Mouse (Mus musculus) forebrain, postnatal 0 days (tissue): ENCODE measurements around the gene Taz. TPM values are rescaled to one million over a fixed set of nuclear protein-coding genes. Genes with fewer than 3 reads are reported as not detected.

Experiments used
- ATAC-seq: fragments of 200-750 bp; cut with Nextera tagmentation; 2 replicates; pipeline ENCODE4 v1.8.0; 2017; ENCODE audit warnings: mild to moderate bottlenecking, moderate library complexity
- DNase-seq: peaks from one replicate; pipeline ENCODE4 v3.0.0-alpha.2; 2015
- H3K27ac ChIP-seq: fragments of 300-500 bp; sonication (generic); 2 replicates; pipeline ENCODE4 v1.5.1; 2014; ENCODE audit warnings: low read depth, mild to moderate bottlenecking, antibody characterized with exemption, low read length, moderate library complexity, mixed read lengths
- H3K27me3 ChIP-seq: fragments of 300-500 bp; sonication (generic); 2 replicates; pipeline ENCODE4 v1.6.1; 2014; ENCODE audit warnings: mild to moderate bottlenecking, low read length, mixed read lengths; ENCODE audit not compliant: insufficient read depth
- H3K36me3 ChIP-seq: fragments of 300-500 bp; sonication (generic); 2 replicates; pipeline ENCODE4 v1.6.1; 2014; ENCODE audit warnings: mild to moderate bottlenecking, moderate library complexity; ENCODE audit not compliant: insufficient read depth
- H3K4me1 ChIP-seq: fragments of 300-500 bp; sonication (generic); 2 replicates; pipeline ENCODE4 v1.6.1; 2014; ENCODE audit warnings: antibody characterized with exemption; ENCODE audit not compliant: insufficient read depth
- H3K4me2 ChIP-seq: fragments of 300-500 bp; sonication (generic); 2 replicates; pipeline ENCODE4 v1.6.1; 2014; ENCODE audit warnings: low read depth, mild to moderate bottlenecking, moderate library complexity
- H3K4me3 ChIP-seq: fragments of 300-500 bp; sonication (generic); 2 replicates; pipeline ENCODE4 v1.5.1; 2014; ENCODE audit warnings: low read depth, low read length, mixed read lengths
- H3K9ac ChIP-seq: fragments of 300-500 bp; sonication (generic); 2 replicates; pipeline ENCODE4 v1.6.1; 2014; ENCODE audit warnings: mild to moderate bottlenecking
- H3K9me3 ChIP-seq: fragments of 300-500 bp; sonication (generic); 2 replicates; pipeline ENCODE4 v1.6.1; 2016; ENCODE audit warnings: low read length
- CTCF ChIP-seq: sonication (generic); IDR thresholded peaks from 2 replicates; pipeline ENCODE4 v1.5.1; 2016; ENCODE audit warnings: antibody characterized with exemption, control low read depth, low read depth
- WGBS: fragments of 180-500 bp; shearing (Covaris S2); extraction: QIAGEN DNeasy Blood & Tissue Kit; methylation state at CpG from one replicate; pipeline ENCODE4 v1.1.7; 2014; 5-methylcytosine and 5-hydroxymethylcytosine counted together
- polyA plus RNA-seq: library from polyadenylated mRNA; unstranded; fragments of >200 nt; fragmentation: Nextera tagmentation; extraction: Ambion mirVana; gene quantifications from 2 replicates; pipeline ENCODE4 v1.2.1, GENCODE M21; 2015
- total RNA-seq: library from RNA; depleted of rRNA; stranded (reverse); fragments of >200 nt; gene quantifications from 2 replicates; pipeline ENCODE4 v1.2.3, GENCODE M21; 2014

Gene Taz
- total and polyA plus RNA-seq, 2 experiments from 2014 or later = 58.1 to 80.6 TPM

- TF ChIP-seq CTCF = no peak
- H3K4me1 ChIP-seq = no peaks in the 10 kb centered on the region
- H3K27me3 ChIP-seq = no peaks in the 10 kb centered on the region
- peak overlapping the region; percentile 77 for H3K9ac ChIP-seq
- H3K9me3 ChIP-seq = no peaks in the 10 kb centered on the region
- peak overlapping the region; percentile 52 for H3K4me3 ChIP-seq
- ATAC-seq = peak; percentile 49
- DNase-seq = peak; percentile 82
- H3K4me2 ChIP-seq = peak overlapping the region; percentile 61
- peaks cover 14% of the 10 kb centered on the region for H3K36me3 ChIP-seq
- 30% methylated on average over 21 of the region's 21 CpGs for WGBS
- peak overlapping the region; percentile 92 for H3K27ac ChIP-seq
Measured at GRCm38 (mm10) chrX:74245687-74246086, 36.0 kb upstream of the Taz start.

DNA sequence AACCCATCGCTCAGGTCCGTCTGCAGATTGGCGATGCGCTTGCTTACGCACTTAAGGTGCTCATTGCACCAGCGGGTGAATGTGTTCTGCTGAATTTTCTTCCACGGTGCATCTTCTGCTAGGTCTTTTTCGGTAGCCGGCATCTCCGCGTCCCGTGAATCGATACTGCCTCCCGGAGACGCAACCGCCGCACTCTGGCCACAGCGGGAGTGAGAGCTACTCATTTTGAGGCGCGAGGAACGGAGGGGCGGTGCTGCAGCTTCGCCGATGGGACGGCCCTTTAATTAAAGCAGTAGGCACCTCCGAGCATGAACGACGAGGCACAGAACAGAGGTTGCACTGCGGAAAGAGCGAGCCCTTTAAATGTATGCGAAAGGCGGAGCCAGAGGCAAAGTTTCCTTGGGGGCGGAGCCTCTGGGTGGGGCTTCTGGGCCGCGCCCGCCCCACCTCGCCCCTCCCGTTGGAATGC is 35.5 kb upstream of the Taz start:
- H3K27ac ChIP-seq = peak overlapping the region; percentile 92
- H3K4me2 ChIP-seq = peak overlapping the region; percentile 61
- H3K9ac ChIP-seq = peak overlapping the region; percentile 77
- peak overlapping the region; percentile 52 for H3K4me3 ChIP-seq
- H3K36me3 ChIP-seq = peaks cover 8% of the 10 kb centered on the region
- ATAC-seq (peak; percentile 91), DNase-seq (peak; percentile 93)
- no peaks in the 10 kb centered on the region for H3K27me3 ChIP-seq
- WGBS = 23% methylated on average over 38 of the region's 38 CpGs
- no peak for TF ChIP-seq CTCF
- H3K4me1 ChIP-seq = no peaks in the 10 kb centered on the region
- no peaks in the 10 kb centered on the region for H3K9me3 ChIP-seq

DNA sequence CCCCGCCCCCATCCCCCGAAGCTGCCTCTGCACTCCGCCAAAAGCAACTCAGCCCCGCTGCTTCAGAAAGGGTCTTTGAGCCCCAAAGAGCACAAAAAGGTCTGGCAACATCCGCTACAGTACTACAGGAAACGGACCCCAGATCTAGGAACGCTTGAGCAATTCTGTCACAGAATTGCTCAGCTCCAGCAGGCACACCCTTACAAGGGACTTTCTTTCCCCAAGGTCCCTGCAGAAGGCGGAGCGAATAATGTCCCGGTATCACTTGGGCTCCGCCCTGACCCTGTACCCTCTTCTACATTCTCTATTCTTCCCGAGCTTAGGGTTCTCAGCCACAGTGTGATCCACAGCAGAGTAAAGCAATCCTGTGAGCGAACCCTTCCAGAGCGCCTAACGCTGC is 35.0 kb upstream of the Taz start:
- Histone ChIP-seq H3K9ac (peak overlapping the region; percentile 53), H3K4me1 (no peaks in the 10 kb centered on the region), H3K4me2 (peak overlapping the region; percentile 61), H3K4me3 (peak overlapping the region; percentile 52), H3K27ac (peak overlapping the region; percentile 92), H3K9me3 (no peaks in the 10 kb centered on the region), H3K27me3 (no peaks in the 10 kb centered on the region), H3K36me3 (peaks cover 6% of the 10 kb centered on the region)
- DNase-seq (no peak), ATAC-seq (no peak; the same call in 1 of the 2 replicates)
- TF ChIP-seq CTCF = no peak
- 28% methylated on average over 15 of the region's 15 CpGs for WGBS

DNA sequence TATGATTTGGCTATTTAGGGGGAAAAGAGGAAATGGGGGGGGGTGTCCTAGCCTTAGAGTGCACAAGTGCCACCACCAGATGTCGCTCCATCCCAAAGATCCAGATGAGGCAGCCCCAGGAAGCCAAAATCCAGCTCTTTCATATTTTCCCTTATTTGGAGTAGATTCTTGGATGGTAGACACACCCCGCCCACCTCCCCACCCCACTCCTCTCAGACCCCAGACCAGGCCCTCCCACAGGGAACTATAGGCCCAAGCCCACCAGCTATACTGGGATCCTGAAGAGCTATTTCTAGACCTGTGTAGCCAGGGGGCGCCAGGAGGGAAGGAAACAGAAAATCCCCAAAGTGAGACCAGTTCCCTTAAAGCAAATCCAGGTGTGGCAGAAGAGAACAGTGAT is 33.1 kb upstream of the Taz start:
- Histone ChIP-seq H3K4me2 (peak overlapping the region; percentile 54), H3K9ac (no peak overlapping the region), H3K4me3 (no peak overlapping the region), H3K4me1 (no peaks in the 10 kb centered on the region), H3K36me3 (no peaks in the 10 kb centered on the region), H3K9me3 (no peaks in the 10 kb centered on the region), H3K27me3 (no peaks in the 10 kb centered on the region), H3K27ac (peak overlapping the region; percentile 50; the same call in 1 of the 2 replicates)
- ATAC-seq = peak; percentile 10; the same call in 1 of the 2 replicates
- WGBS = 22% methylated on average over 3 of the region's 3 CpGs
- peak; percentile 73 for DNase-seq
- peak; percentile 62 for TF ChIP-seq CTCF

GRCm38 (mm10) chrX:74249615-74250014 is 32.1 kb upstream of the Taz start, which contains the start of gene Flna:
Flna (minus strand) TSS chrX:74249820.
- H3K36me3 ChIP-seq = no peaks in the 10 kb centered on the region
- H3K9me3 ChIP-seq = no peaks in the 10 kb centered on the region
- 26% methylated on average over 37 of the region's 38 CpGs for WGBS
- peak within 1 kb of the TSS; percentile 56 for H3K9ac ChIP-seq
- no peaks in the 10 kb centered on the region for H3K27me3 ChIP-seq
- peak within 1 kb of the TSS; percentile 54 for H3K27ac ChIP-seq
- DNase-seq (peak; percentile 54), ATAC-seq (no peak)
- TF ChIP-seq CTCF = peak; percentile 41
- no peaks in the 10 kb centered on the region for H3K4me1 ChIP-seq
- peak within 1 kb of the TSS; percentile 38 for H3K4me3 ChIP-seq
- peak within 1 kb of the TSS; percentile 54 for H3K4me2 ChIP-seq

DNA sequence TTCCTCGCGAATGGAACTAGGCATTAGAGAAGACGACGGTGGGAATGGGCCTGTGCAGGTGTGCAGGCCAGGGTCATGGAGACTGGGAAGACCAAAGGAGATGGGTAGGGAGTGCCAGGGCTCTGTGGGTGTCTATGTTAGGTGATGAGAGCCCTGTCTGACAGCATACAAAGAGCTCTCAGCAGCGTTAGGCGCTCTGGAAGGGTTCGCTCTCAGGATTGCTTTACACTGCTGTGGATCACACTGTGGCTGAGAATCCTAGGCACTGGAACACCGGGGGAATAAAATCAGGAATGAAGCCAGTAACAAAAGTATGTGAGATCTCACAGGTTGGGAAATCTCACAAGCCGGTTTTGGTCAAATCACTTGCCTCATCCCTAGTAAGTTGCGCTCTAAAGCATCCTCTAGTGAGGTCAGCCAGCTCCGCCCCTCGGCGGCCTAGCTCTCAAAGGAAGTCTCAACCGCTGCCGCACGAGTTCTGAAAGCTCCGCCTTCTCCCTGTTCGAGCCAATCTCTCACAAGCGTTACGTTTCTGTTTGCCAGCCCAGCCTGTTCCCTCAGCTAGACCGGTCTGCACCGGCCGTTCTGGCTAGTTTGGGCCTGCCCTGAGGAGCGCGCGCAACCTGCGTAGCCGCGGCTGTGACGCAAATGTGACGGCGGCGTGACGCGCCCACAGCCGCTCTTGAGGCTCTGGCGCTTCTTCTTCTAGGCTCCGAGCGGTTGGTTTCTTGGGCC is 27.4 kb upstream of the Taz start, which contains the start of gene Emd:
TSS of gene Emd (plus strand) at position 535 of the 735 bp plus-strand sequence.
- Histone ChIP-seq H3K27me3 (no peaks in the 10 kb centered on the region), H3K36me3 (peaks cover 5% of the 10 kb centered on the region; the same call in 1 of the 2 replicates), H3K4me1 (no peaks in the 10 kb centered on the region), H3K27ac (peak within 1 kb of the TSS; percentile 84), H3K4me3 (peak within 1 kb of the TSS; percentile 48), H3K9me3 (no peaks in the 10 kb centered on the region), H3K9ac (peak within 1 kb of the TSS; percentile 59), H3K4me2 (peak within 1 kb of the TSS; percentile 59)
- no peak for TF ChIP-seq CTCF
- peak; percentile 97 for ATAC-seq
- DNase-seq = peak; percentile 93
- 30% methylated on average over 39 of the region's 39 CpGs for WGBS
